Mouse (Mus musculus) hindbrain, embryonic 12.5 days (tissue): ENCODE data around the gene Gpm6a. TPM values are rescaled to one million over a fixed set of nuclear protein-coding genes. Genes with fewer than 3 reads are reported as not detected.

ENCODE experiments used
- ATAC-seq: fragments of 200-750 bp; cut with Nextera tagmentation; 2 replicates; pipeline ENCODE4 v1.8.0; 2017; ENCODE audit warnings: moderate TSS enrichment; ENCODE audit not compliant: low FRiP score
- H3K27ac ChIP-seq: fragments of 300-500 bp; sonication (generic); 2 replicates; pipeline ENCODE4 v1.5.1; 2016; ENCODE audit warnings: mild to moderate bottlenecking
- H3K27me3 ChIP-seq: fragments of 300-500 bp; sonication (generic); 2 replicates; pipeline ENCODE4 v1.6.1; 2016; ENCODE audit warnings: mild to moderate bottlenecking
- H3K36me3 ChIP-seq: fragments of 300-500 bp; sonication (generic); 2 replicates; pipeline ENCODE4 v1.6.1; 2016; ENCODE audit warnings: mild to moderate bottlenecking
- H3K4me1 ChIP-seq: fragments of 300-500 bp; sonication (generic); 2 replicates; pipeline ENCODE4 v1.6.1; 2016
- H3K4me2 ChIP-seq: fragments of 300-500 bp; sonication (generic); replicated peaks from 2 replicates; pipeline ENCODE4 v1.6.1; 2016; ENCODE audit warnings: mild to moderate bottlenecking
- H3K4me3 ChIP-seq: fragments of 300-500 bp; sonication (generic); 2 replicates; pipeline ENCODE4 v1.5.1; 2016; ENCODE audit warnings: mild to moderate bottlenecking
- H3K9ac ChIP-seq: fragments of 300-500 bp; sonication (generic); 2 replicates; pipeline ENCODE4 v1.6.1; 2016; ENCODE audit warnings: mild to moderate bottlenecking, moderate library complexity
- H3K9me3 ChIP-seq: fragments of 300-500 bp; sonication (generic); replicated peaks from 2 replicates; pipeline ENCODE4 v1.6.1; 2016; ENCODE audit warnings: mild to moderate bottlenecking
- WGBS: fragments of 180-500 bp; shearing (Covaris S2); methylation state at CpG from one replicate; pipeline ENCODE4 v1.1.7; 2016; 5-methylcytosine and 5-hydroxymethylcytosine counted together
- polyA plus RNA-seq: library from polyadenylated mRNA; unstranded; fragments of >200 nt; fragmentation: Nextera tagmentation; extraction: Ambion mirVana; gene quantifications from 2 replicates; pipeline ENCODE4 v1.2.1, GENCODE M21; 2016

Gene Gpm6a
- polyA plus RNA-seq, 1 experiment from 2014 or later: 144 TPM

DNA sequence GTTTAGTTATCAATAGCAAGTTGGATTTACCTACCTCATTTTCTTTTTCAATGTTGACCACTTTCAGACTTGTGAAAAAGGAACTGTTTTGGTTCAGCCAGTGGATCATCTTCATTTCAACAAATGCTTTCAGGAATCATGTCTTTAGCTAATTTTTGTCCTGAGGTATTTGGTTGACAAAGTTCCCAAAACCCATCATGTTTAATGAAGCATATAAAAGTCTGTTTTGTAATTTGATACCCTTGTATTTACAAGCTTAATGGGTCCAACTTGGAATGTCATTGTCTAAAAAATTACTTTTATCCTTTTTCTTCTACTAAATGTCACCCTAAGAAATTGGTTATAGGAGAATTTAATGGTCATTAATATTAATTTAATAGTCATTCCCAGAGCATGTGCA lies 6.9 kb downstream of the Gpm6a start:
- Histone ChIP-seq H3K9ac (no peak overlapping the region), H3K4me1 (no peaks in the 10 kb centered on the region), H3K36me3 (no peaks in the 10 kb centered on the region), H3K9me3 (no peaks in the 10 kb centered on the region), H3K27ac (no peak overlapping the region), H3K4me3 (no peak overlapping the region), H3K4me2 (no peak overlapping the region), H3K27me3 (no peaks in the 10 kb centered on the region)
- no peak for ATAC-seq

GRCm38 (mm10) chr8:54975020-54975419 lies 20.4 kb downstream of the Gpm6a start:
- Histone ChIP-seq H3K4me1 (0 out of 2 replicates have a peak, but pooled peaks cover 2% of the 10 kb centered on the region), H3K4me2 (no peak overlapping the region), H3K4me3 (no peak overlapping the region), H3K27me3 (no peaks in the 10 kb centered on the region), H3K9me3 (no peaks in the 10 kb centered on the region), H3K27ac (no peak overlapping the region), H3K9ac (no peak overlapping the region), H3K36me3 (no peaks in the 10 kb centered on the region)
- 63% methylated on average over 1 of the region's 1 CpGs for WGBS
- no peak for ATAC-seq

DNA sequence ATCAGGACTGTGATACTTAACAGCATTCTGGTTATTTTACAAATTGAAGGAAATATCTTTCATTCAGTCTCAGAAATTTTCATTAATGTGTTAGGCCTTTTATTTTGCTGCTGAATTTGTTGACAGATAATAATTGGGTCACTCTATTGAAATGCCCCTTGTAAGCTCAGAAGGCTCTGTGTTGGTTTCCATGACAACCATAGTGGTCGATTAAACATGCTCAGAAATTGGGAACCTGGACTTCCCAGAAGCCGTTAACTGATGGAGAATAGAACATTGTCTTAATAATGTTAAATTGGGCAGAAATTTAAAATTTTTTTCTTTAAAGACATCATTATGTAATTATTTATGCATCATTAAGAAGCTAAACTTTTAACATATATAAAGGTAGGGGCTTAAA lies 20.9 kb downstream of the Gpm6a start:
- 22% methylated on average over 2 of the region's 2 CpGs for WGBS
- H3K4me2 ChIP-seq: no peak overlapping the region

DNA sequence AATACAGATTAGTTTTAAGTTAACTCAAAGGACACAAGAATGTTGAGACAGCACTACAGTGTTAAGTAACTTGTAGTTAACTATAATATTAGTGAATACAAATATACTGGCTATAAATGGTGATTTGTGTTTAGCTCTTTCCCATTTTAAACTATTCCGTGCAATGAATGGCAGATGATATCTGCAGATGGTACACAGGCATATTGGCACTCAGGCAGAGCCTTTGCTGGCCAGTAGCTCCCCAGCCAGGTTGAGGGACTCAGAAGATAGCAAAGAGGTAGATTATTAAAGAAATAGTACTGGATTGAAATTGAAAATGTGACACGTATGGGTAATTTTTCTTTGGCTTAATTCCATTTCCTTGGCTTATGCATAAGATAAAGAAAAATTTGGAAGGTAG lies 21.3 kb downstream of the Gpm6a start:
- Histone ChIP-seq H3K4me3 (no peak overlapping the region), H3K9me3 (no peaks in the 10 kb centered on the region), H3K9ac (no peak overlapping the region), H3K27me3 (no peaks in the 10 kb centered on the region), H3K4me2 (no peak overlapping the region), H3K4me1 (0 out of 2 replicates have a peak, but pooled peaks cover 2% of the 10 kb centered on the region), H3K36me3 (no peaks in the 10 kb centered on the region), H3K27ac (no peak overlapping the region)
- 62% methylated on average over 2 of the region's 2 CpGs for WGBS
- peak; percentile 57 for ATAC-seq

More for the DNA sequence above, 20.9 kb downstream of the Gpm6a start:
- Histone ChIP-seq H3K36me3 (no peaks in the 10 kb centered on the region), H3K9ac (no peak overlapping the region), H3K27ac (no peak overlapping the region), H3K27me3 (no peaks in the 10 kb centered on the region), H3K4me1 (0 out of 2 replicates have a peak, but pooled peaks cover 2% of the 10 kb centered on the region), H3K9me3 (no peaks in the 10 kb centered on the region), H3K4me3 (no peak overlapping the region)
- ATAC-seq: peak; percentile 84

DNA sequence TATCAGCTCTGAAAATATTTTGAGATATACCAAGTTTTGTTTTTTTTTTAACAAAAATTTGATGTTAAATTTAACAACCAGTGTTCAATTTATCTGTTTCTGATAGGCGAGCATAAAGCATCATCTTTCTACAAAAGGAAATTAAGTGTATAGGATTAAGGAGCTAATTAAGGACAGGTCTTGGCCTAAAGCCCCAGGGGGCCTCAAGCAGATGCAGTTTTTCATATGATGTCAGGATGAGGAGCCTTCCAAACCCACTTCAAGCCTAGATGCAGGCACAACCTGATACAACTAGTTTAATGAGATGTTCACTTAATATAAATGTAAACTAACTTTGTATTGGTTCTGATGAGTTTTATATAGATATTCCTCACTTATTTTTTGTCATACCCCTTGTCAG lies 22.0 kb downstream of the Gpm6a start:
- no peak for ATAC-seq
- Histone ChIP-seq H3K27me3 (no peaks in the 10 kb centered on the region), H3K4me3 (no peak overlapping the region), H3K9me3 (no peaks in the 10 kb centered on the region), H3K4me2 (no peak overlapping the region), H3K36me3 (no peaks in the 10 kb centered on the region), H3K4me1 (0 out of 2 replicates have a peak, but pooled peaks cover 2% of the 10 kb centered on the region), H3K27ac (no peak overlapping the region), H3K9ac (no peak overlapping the region)
- WGBS: 33% methylated on average over 1 of the region's 1 CpGs

DNA sequence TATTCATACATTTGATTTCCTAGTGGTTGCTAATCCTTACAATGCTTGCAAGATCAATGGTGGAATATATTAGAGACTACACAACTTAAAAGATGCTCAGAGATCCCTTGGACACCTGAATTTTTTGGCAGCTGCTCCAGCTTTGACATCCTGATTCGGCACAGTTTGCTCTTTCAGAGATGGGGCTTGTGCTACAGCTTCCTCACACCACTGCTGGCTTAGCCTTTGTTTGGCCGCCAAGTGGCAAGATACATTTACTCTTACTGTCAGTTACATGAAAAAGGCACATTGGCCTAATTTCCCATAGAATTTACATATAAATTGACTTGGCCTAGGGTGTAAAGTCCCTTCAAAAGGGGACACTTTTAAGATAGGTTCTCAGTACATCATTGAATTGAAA lies 32.1 kb downstream of the Gpm6a start:
- H3K27me3 ChIP-seq: no peaks in the 10 kb centered on the region
- H3K4me3 ChIP-seq: no peak overlapping the region
- no peak for ATAC-seq
- H3K36me3 ChIP-seq: no peaks in the 10 kb centered on the region
- no peaks in the 10 kb centered on the region for H3K9me3 ChIP-seq
- no peak overlapping the region for H3K27ac ChIP-seq
- WGBS: 42% methylated on average over 2 of the region's 2 CpGs
- H3K9ac ChIP-seq: no peak overlapping the region
- no peaks in the 10 kb centered on the region for H3K4me1 ChIP-seq
- H3K4me2 ChIP-seq: no peak overlapping the region

GRCm38 (mm10) chr8:54989093-54989492 lies 34.5 kb downstream of the Gpm6a start:
- 9% methylated on average over 2 of the region's 2 CpGs for WGBS
- no peak overlapping the region for H3K27ac ChIP-seq
- ATAC-seq: no peak

DNA sequence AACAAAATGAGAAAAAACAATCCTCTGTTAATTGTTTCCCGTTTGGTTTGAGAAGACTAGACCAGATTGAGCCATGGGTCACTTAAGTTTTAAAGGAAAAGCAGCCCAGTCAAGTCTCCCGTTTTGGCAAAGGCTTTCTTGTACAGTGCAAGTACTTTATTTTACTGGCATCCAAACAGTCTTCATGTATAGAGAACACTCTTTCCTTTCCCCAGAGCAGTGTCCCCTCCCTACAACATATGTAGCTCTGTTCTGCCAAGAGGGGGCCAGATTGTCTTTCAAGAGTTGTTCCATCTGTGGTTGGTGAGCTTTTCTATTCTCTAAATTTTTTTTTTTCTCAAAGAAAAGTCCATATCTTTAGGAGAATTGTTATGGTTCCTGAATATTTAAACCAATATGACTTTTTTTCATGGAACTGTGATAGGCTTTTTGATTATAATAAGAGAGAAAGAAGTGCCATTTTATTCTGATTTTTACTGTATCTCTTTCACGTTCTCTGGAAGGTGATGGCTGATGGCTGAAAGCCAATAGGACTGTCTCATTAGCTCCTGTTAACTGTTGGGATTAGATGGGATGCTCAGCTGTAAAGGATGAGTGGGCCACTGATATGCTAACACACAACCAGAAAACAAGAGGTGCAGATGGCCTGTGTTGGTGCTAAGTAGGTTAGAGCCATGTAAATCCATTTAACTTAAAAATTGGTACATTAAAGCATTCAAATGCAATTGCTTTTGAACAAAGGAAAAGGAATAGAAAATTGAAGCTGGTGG lies 37.4 kb downstream of the Gpm6a start:
- no peaks in the 10 kb centered on the region for H3K36me3 ChIP-seq
- no peak overlapping the region for H3K27ac ChIP-seq
- WGBS: 65% methylated on average over 3 of the region's 3 CpGs
- peak; percentile 74 for ATAC-seq
- no peak overlapping the region for H3K4me3 ChIP-seq
- H3K9me3 ChIP-seq: no peaks in the 10 kb centered on the region
- no peaks in the 10 kb centered on the region for H3K4me1 ChIP-seq
- H3K9ac ChIP-seq: no peak overlapping the region
- H3K4me2 ChIP-seq: no peak overlapping the region
- no peaks in the 10 kb centered on the region for H3K27me3 ChIP-seq

More at GRCm38 (mm10) chr8:54989093-54989492, 34.5 kb downstream of the Gpm6a start:
- Histone ChIP-seq H3K9ac (no peak overlapping the region), H3K4me1 (no peaks in the 10 kb centered on the region), H3K36me3 (no peaks in the 10 kb centered on the region), H3K9me3 (no peaks in the 10 kb centered on the region), H3K4me3 (no peak overlapping the region), H3K27me3 (no peaks in the 10 kb centered on the region), H3K4me2 (no peak overlapping the region)

GRCm38 (mm10) chr8:54995662-54996061 lies 41.0 kb downstream of the Gpm6a start:
- Histone ChIP-seq H3K9me3 (no peaks in the 10 kb centered on the region), H3K4me3 (no peak overlapping the region), H3K4me1 (no peaks in the 10 kb centered on the region), H3K36me3 (no peaks in the 10 kb centered on the region), H3K27me3 (no peaks in the 10 kb centered on the region), H3K27ac (no peak overlapping the region), H3K9ac (no peak overlapping the region), H3K4me2 (no peak overlapping the region)
- no peak for ATAC-seq
- WGBS: 70% methylated on average over 1 of the region's 1 CpGs

GRCm38 (mm10) chr8:55002398-55002797 lies 47.8 kb downstream of the Gpm6a start:
- no peak for ATAC-seq
- Histone ChIP-seq H3K27me3 (no peaks in the 10 kb centered on the region), H3K9me3 (no peaks in the 10 kb centered on the region), H3K27ac (no peak overlapping the region), H3K4me2 (no peak overlapping the region), H3K9ac (no peak overlapping the region), H3K36me3 (no peaks in the 10 kb centered on the region), H3K4me3 (no peak overlapping the region), H3K4me1 (no peaks in the 10 kb centered on the region)
- WGBS: 79% methylated on average over 1 of the region's 1 CpGs

GRCm38 (mm10) chr8:55002946-55003345 lies 48.3 kb downstream of the Gpm6a start:
- no peaks in the 10 kb centered on the region for H3K27me3 ChIP-seq
- H3K27ac ChIP-seq: no peak overlapping the region
- H3K36me3 ChIP-seq: no peaks in the 10 kb centered on the region
- H3K4me1 ChIP-seq: no peaks in the 10 kb centered on the region
- H3K9me3 ChIP-seq: no peaks in the 10 kb centered on the region
- H3K9ac ChIP-seq: no peak overlapping the region
- WGBS: 56% methylated on average over 2 of the region's 2 CpGs
- no peak overlapping the region for H3K4me3 ChIP-seq
- no peak for ATAC-seq
- no peak overlapping the region for H3K4me2 ChIP-seq

- Histone ChIP-seq H3K27ac (no peak overlapping the region), H3K36me3 (no peaks in the 10 kb centered on the region), H3K4me3 (no peak overlapping the region), H3K9me3 (no peaks in the 10 kb centered on the region), H3K4me1 (no peaks in the 10 kb centered on the region), H3K9ac (no peak overlapping the region), H3K4me2 (no peak overlapping the region), H3K27me3 (no peaks in the 10 kb centered on the region)
- 83% methylated on average over 2 of the region's 2 CpGs for WGBS
- no peak for ATAC-seq
These were observed 57.6 kb downstream of the Gpm6a start for GRCm38 (mm10) chr8:55012228-55012627.

DNA sequence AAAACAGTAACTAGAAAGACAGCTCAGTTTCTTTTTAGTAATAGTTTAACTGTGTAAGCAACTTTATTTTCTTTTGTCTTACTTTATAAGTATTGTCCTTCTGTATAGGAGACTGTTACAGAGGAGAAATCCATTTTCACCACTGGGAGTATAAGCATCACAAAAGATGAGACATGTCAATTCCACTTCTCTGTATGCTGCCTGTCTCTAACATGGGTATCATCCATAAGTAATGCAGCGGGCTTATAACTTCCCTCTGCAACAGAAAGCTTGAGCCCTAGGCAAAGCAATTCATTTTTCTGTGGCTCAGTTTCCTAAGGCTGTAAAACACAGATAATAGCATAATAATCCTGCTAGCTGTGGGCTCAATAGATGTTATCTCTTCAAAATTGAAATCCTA lies 62.4 kb downstream of the Gpm6a start:
- Histone ChIP-seq H3K9me3 (no peaks in the 10 kb centered on the region), H3K4me2 (no peak overlapping the region), H3K27ac (no peak overlapping the region), H3K9ac (no peak overlapping the region), H3K4me3 (no peak overlapping the region), H3K36me3 (no peaks in the 10 kb centered on the region), H3K4me1 (no peaks in the 10 kb centered on the region), H3K27me3 (no peaks in the 10 kb centered on the region)
- ATAC-seq: no peak
- 73% methylated on average over 1 of the region's 1 CpGs for WGBS
